Mouse (Mus musculus): ENCODE measurements around the gene Klk13. TPM values are rescaled to one million over a fixed set of nuclear protein-coding genes. Genes with fewer than 3 reads are reported as not detected.
A peak's percentile ranks its signal among the peaks of the same experiment; 100 is the strongest.
"Not testable (repeated sequence)": the region's sequence is repeated elsewhere in the genome, so short reads cannot be mapped to it uniquely, and the experiment has no call there.

Gene Klk13
- polyA plus RNA-seq, 1 experiment from 2014 or later = 3.0 TPM

DNA sequence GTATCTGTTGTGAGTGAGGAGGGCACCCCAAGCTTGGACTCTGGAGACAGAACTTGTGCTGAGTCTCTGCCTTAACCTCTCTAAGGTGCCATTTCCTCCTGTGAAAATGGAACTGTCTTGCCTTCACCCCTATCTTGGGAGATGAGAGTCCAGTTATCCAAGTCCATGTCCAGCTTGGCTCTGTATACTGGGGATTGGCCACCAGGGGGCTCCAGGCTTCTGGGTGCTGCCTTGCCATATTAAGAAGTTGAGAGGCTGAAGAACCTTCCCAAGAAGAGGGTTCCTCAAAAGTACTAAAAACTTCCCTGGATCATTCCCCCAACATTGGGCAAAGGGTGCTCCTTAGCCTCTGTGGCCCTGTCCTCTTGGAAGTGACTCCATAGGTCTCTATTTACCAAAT lies 33.9 kb upstream of the Klk13 start:
- no peak overlapping the region for H3K4me2 ChIP-seq (ENCODE audit: low read depth, low read length)
- H3K27me3 ChIP-seq (replicated peaks; ENCODE audit: control insufficient read depth, insufficient read depth, low read length) = no peaks in the 10 kb centered on the region
- no peak for DNase-seq (ENCODE audit: low spot score)
- no peak overlapping the region for H3K9ac ChIP-seq (ENCODE audit: low read depth, low read length)
- peaks cover 44% of the 10 kb centered on the region for H3K36me3 ChIP-seq (ENCODE audit: control insufficient read depth, insufficient read depth, low read length)
- H3K27ac ChIP-seq (replicated peaks; ENCODE audit: low read depth, low read length) = no peak overlapping the region
- ATAC-seq (ENCODE audit: low read depth) = no peak
- peaks cover 16% of the 10 kb centered on the region; the same call in 1 of the 2 replicates for H3K9me3 ChIP-seq (ENCODE audit: control insufficient read depth, low read length)
- no peaks in the 10 kb centered on the region for H3K4me1 ChIP-seq (ENCODE audit: control insufficient read depth, insufficient read depth, low read length)
- no peak overlapping the region for H3K4me3 ChIP-seq (ENCODE audit: low read depth, low read length)

DNA sequence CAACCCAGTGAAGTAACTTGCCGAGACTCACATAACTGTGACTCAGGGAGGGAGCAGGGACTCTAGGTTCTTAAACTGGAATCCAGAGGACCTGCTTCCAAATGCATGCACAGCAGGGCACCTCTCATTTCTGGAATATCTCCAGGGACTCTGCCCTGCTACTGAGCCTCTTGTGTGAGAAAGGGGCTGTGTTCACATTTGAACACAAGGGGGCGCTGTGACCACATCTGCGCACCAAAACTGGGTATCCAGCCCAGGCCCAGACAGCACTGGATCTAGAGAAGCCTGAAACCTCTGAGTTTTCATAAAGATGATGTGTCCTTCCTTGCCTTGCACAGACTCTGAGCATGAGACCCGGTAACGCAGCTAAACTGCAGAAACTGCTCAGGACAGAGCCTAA lies 31.4 kb upstream of the Klk13 start:
- Histone ChIP-seq H3K4me3 (ENCODE audit: low read depth, low read length) (no peak overlapping the region), H3K4me2 (ENCODE audit: low read depth, low read length) (no peak overlapping the region), H3K36me3 (ENCODE audit: control insufficient read depth, insufficient read depth, low read length) (peaks cover 26% of the 10 kb centered on the region), H3K9ac (ENCODE audit: low read depth, low read length) (no peak overlapping the region), H3K9me3 (ENCODE audit: control insufficient read depth, low read length) (peaks cover 16% of the 10 kb centered on the region; the same call in 1 of the 2 replicates), H3K27ac (replicated peaks; ENCODE audit: low read depth, low read length) (no peak overlapping the region), H3K4me1 (ENCODE audit: control insufficient read depth, insufficient read depth, low read length) (no peaks in the 10 kb centered on the region), H3K27me3 (replicated peaks; ENCODE audit: control insufficient read depth, insufficient read depth, low read length) (no peaks in the 10 kb centered on the region)
- ATAC-seq (ENCODE audit: low read depth) (0 out of 2 replicates have a peak, but pooled peaks have one; percentile 26), DNase-seq (ENCODE audit: low spot score) (peak; percentile 38)
- WGBS = 21% methylated on average over 5 of the region's 5 CpGs

DNA sequence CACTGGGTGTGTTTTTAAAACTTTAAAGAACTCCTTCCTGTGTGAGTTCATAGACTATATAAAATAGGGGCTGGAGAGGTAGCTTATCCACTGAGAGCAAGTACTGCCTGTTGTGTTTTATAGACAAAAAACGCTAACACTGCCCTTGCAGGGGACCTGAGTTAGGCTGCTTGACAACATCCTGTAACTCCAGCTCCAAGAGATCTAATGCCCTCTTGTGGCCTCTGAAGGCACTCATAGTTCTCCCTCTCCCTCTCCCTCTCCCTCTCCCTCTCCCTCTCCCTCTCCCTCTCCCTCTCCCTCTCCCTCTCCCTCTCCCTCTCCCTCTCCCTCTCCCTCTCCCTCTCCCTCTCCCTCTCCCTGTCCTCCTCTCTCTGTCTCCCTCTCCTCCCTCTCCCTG lies 29.9 kb upstream of the Klk13 start:
- H3K27me3 ChIP-seq (replicated peaks; ENCODE audit: control insufficient read depth, insufficient read depth, low read length); H3K4me1 ChIP-seq (ENCODE audit: control insufficient read depth, insufficient read depth, low read length); H3K9ac ChIP-seq (ENCODE audit: low read depth, low read length); H3K27ac ChIP-seq (replicated peaks; ENCODE audit: low read depth, low read length); H3K9me3 ChIP-seq (ENCODE audit: control insufficient read depth, low read length); H3K4me2 ChIP-seq (ENCODE audit: low read depth, low read length); ATAC-seq (ENCODE audit: low read depth); H3K4me3 ChIP-seq (ENCODE audit: low read depth, low read length): not testable (repeated sequence)
- WGBS = 11% methylated on average over 1 of the region's 1 CpGs
- DNase-seq (ENCODE audit: low spot score) = peak; percentile 22
- peaks cover 10% of the 10 kb centered on the region for H3K36me3 ChIP-seq (ENCODE audit: control insufficient read depth, insufficient read depth, low read length)

DNA sequence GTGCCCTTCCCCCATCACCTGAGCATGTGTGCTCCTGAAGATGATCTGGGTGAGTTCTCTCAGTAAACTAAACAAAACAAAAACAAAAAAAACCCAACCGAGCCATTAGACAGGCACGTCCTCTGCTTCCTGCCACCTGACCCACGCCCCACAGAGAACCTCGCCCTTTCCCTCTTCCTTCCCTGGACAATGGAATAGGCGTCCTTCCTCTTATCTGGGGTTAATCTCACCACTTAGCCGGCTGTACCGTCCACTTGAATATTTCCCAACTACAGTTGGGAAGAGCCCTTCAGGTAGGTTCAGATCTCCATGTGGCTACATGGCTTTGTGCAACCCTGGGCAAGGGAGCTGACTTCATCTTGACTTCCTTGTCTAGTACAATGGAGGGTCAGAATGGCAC lies 27.3 kb upstream of the Klk13 start:
- DNase-seq (ENCODE audit: low spot score) (no peak), ATAC-seq (ENCODE audit: low read depth) (no peak)
- Histone ChIP-seq H3K36me3 (ENCODE audit: control insufficient read depth, insufficient read depth, low read length) (no peaks in the 10 kb centered on the region), H3K4me2 (ENCODE audit: low read depth, low read length) (no peak overlapping the region), H3K4me1 (ENCODE audit: control insufficient read depth, insufficient read depth, low read length) (no peaks in the 10 kb centered on the region), H3K9ac (ENCODE audit: low read depth, low read length) (no peak overlapping the region), H3K9me3 (ENCODE audit: control insufficient read depth, low read length) (no peaks in the 10 kb centered on the region), H3K27me3 (replicated peaks; ENCODE audit: control insufficient read depth, insufficient read depth, low read length) (no peaks in the 10 kb centered on the region), H3K27ac (replicated peaks; ENCODE audit: low read depth, low read length) (no peak overlapping the region), H3K4me3 (ENCODE audit: low read depth, low read length) (no peak overlapping the region)
- 66% methylated on average over 7 of the region's 7 CpGs for WGBS

DNA sequence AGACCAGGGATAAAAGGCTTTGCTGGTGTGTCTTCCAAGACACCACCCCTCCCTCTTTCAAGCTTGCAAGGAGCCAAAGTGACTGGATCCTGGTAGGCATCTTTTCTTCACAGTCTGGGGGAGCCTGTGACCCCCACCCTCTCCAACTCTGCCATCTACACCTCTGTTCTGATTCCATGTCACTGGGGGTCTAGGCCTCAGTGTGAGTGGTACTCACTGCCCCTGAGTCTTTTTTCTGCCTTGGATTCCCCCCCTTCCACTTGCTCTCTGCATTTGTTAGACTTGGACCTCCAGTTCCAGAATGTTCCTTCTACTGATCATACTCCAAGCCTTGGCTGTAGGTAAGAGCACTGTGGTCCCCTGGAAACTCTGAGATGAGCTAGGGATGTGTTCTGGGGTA lies 22.2 kb upstream of the Klk13 start, which contains the start of gene Klk14:
Gene Klk14 (plus strand): TSS at position 301 of the 400 bp plus-strand sequence.
- Histone ChIP-seq H3K4me2 (ENCODE audit: low read depth, low read length) (no peak within 1 kb of the TSS), H3K27me3 (replicated peaks; ENCODE audit: control insufficient read depth, insufficient read depth, low read length) (no peaks in the 10 kb centered on the region), H3K4me1 (ENCODE audit: control insufficient read depth, insufficient read depth, low read length) (no peaks in the 10 kb centered on the region), H3K36me3 (ENCODE audit: control insufficient read depth, insufficient read depth, low read length) (no peaks in the 10 kb centered on the region), H3K4me3 (ENCODE audit: low read depth, low read length) (no peak within 1 kb of the TSS), H3K9ac (ENCODE audit: low read depth, low read length) (no peak within 1 kb of the TSS), H3K27ac (replicated peaks; ENCODE audit: low read depth, low read length) (no peak within 1 kb of the TSS), H3K9me3 (ENCODE audit: control insufficient read depth, low read length) (no peaks in the 10 kb centered on the region)
- DNase-seq (ENCODE audit: low spot score) (no peak), ATAC-seq (ENCODE audit: low read depth) (no peak)

DNA sequence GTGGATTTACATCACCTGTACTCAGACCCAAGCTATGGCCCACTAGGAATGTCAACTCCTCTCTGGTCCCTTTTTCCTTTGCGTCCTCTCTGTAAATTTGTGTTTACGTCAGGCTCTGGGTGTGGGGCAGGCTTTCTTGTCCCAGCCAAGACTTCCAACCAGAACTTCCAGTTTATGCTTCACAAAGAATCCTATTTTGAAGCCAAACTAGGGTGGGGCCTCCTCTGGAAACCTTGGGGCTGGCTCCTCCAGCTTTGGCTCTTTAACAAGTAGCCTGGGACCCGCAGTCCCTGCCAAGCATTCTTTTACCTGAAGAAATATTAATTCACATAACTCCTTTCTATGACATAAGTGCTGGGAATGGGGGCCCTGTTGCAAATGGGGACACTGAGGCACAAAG lies 2.3 kb upstream of the Klk13 start:
- no peaks in the 10 kb centered on the region for H3K27me3 ChIP-seq (replicated peaks; ENCODE audit: control insufficient read depth, insufficient read depth, low read length)
- H3K4me1 ChIP-seq (ENCODE audit: control insufficient read depth, insufficient read depth, low read length) = 0 out of 2 replicates have a peak, but pooled peaks cover 6% of the 10 kb centered on the region
- no peak overlapping the region for H3K4me3 ChIP-seq (ENCODE audit: low read depth, low read length)
- H3K4me2 ChIP-seq (ENCODE audit: low read depth, low read length) = no peak overlapping the region
- no peaks in the 10 kb centered on the region for H3K36me3 ChIP-seq (ENCODE audit: control insufficient read depth, insufficient read depth, low read length)
- WGBS = 80% methylated on average over 3 of the region's 3 CpGs
- H3K27ac ChIP-seq (replicated peaks; ENCODE audit: low read depth, low read length) = no peak overlapping the region
- H3K9ac ChIP-seq (ENCODE audit: low read depth, low read length) = no peak overlapping the region
- ATAC-seq (ENCODE audit: low read depth) = no peak
- H3K9me3 ChIP-seq (ENCODE audit: control insufficient read depth, low read length) = no peaks in the 10 kb centered on the region
- DNase-seq (ENCODE audit: low spot score) = no peak

DNA sequence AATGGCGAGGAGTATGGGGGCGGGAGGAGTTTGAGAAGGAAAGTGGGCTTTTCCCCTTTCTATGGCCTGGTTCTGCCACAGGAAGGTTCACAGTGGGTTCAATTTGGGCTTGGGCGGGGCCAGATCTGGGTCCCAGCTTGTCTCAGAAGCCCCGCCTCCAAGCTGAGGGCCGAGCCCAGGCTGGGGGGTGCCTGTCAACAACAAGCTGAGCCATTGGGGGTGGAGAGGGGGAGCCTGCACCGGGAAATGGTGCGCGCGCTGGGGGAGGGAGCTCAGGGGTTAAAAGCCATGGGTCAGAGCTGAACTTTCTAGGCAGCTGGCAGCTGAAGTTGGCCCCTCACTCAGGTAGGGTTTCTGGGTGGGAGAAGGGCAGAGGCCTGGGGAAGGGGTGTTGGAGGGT lies 550 bp downstream of the Klk13 start:
- DNase-seq (ENCODE audit: low spot score) = peak; percentile 14
- WGBS = 7% methylated on average over 9 of the region's 9 CpGs
- no peak overlapping the region; the same call in 1 of the 2 replicates for H3K9ac ChIP-seq (ENCODE audit: low read depth, low read length)
- 0 out of 2 replicates have a peak, but pooled peaks cover 6% of the 10 kb centered on the region for H3K4me1 ChIP-seq (ENCODE audit: control insufficient read depth, insufficient read depth, low read length)
- H3K27ac ChIP-seq (replicated peaks; ENCODE audit: low read depth, low read length) = no peak overlapping the region
- no peaks in the 10 kb centered on the region for H3K9me3 ChIP-seq (ENCODE audit: control insufficient read depth, low read length)
- ATAC-seq (ENCODE audit: low read depth) = no peak
- H3K4me3 ChIP-seq (ENCODE audit: low read depth, low read length) = no peak overlapping the region
- H3K36me3 ChIP-seq (ENCODE audit: control insufficient read depth, insufficient read depth, low read length) = no peaks in the 10 kb centered on the region
- peak overlapping the region; percentile 40 for H3K4me2 ChIP-seq (ENCODE audit: low read depth, low read length)
- H3K27me3 ChIP-seq (replicated peaks; ENCODE audit: control insufficient read depth, insufficient read depth, low read length) = no peaks in the 10 kb centered on the region

DNA sequence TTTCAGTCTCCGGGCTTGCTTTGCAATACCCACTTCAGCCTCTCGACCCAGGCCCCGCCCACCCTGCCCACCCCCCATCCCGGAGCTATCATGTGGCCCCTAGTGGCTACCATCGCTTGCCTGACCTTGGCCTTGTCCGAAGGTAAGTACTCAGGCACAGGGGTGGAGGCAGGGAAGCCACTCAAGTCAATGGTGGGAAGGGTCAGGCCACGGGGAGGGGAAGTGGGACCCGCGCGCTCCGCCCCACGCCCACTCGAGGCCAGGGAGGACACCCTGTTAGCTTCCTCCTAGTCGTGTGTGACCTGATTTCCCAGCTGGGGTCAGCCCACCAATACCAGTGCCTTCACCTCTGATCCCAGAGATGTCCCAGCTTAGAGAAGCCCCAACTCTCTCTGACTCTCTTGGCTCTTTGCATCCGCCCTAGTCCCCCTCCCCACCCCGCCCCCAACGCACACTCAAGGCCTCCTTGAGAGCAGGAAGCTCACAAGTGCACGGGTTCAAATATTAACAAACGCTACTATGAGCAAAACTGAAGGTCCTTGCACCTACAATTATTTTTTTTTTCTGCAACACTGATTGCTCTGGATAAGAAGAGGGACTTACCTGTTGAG lies 1.5 kb downstream of the Klk13 start:
- DNase-seq (ENCODE audit: low spot score) = no peak

DNA sequence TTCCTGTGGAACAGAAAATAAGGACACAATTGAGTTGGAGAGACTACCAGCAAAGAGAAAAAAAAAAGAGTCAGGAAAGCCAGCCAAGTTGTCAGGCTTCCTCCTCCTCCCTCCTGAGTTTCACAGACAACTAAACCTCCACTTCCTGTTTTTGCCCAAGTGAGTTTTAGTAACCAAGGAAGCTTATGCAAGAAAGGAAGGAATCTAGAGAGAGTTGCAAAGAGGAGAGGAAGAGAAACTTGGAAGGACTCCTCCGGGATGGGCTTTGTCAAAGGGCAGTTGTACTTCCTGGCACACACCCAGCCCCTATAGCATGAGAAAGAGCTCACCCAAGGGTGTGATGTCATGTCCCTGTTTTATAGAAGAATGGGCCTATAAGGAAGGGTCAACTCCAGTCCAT lies 35.4 kb downstream of the Klk13 start:
- WGBS = 65% methylated on average over 1 of the region's 1 CpGs
- ATAC-seq (ENCODE audit: low read depth) (no peak), DNase-seq (ENCODE audit: low spot score) (peak; percentile 5)
- Histone ChIP-seq H3K36me3 (ENCODE audit: control insufficient read depth, insufficient read depth, low read length) (no peaks in the 10 kb centered on the region), H3K9me3 (ENCODE audit: control insufficient read depth, low read length) (no peaks in the 10 kb centered on the region), H3K4me3 (ENCODE audit: low read depth, low read length) (no peak overlapping the region), H3K9ac (ENCODE audit: low read depth, low read length) (no peak overlapping the region), H3K4me2 (ENCODE audit: low read depth, low read length) (no peak overlapping the region), H3K4me1 (ENCODE audit: control insufficient read depth, insufficient read depth, low read length) (no peaks in the 10 kb centered on the region), H3K27me3 (replicated peaks; ENCODE audit: control insufficient read depth, insufficient read depth, low read length) (no peaks in the 10 kb centered on the region), H3K27ac (replicated peaks; ENCODE audit: low read depth, low read length) (no peak overlapping the region)

More for the DNA sequence above, 1.5 kb downstream of the Klk13 start:
- no peak overlapping the region for H3K9ac ChIP-seq (ENCODE audit: low read depth, low read length)
- H3K9me3 ChIP-seq (ENCODE audit: control insufficient read depth, low read length) = no peaks in the 10 kb centered on the region
- peak overlapping the region; percentile 40 for H3K4me2 ChIP-seq (ENCODE audit: low read depth, low read length)
- 6% methylated on average over 18 of the region's 19 CpGs for WGBS
- H3K36me3 ChIP-seq (ENCODE audit: control insufficient read depth, insufficient read depth, low read length) = no peaks in the 10 kb centered on the region
- no peak overlapping the region for H3K27ac ChIP-seq (replicated peaks; ENCODE audit: low read depth, low read length)
- H3K4me3 ChIP-seq (ENCODE audit: low read depth, low read length) = 0 out of 2 replicates have a peak overlapping the region, but pooled peaks have one; percentile 8
- no peaks in the 10 kb centered on the region for H3K27me3 ChIP-seq (replicated peaks; ENCODE audit: control insufficient read depth, insufficient read depth, low read length)
- no peak for ATAC-seq (ENCODE audit: low read depth)
- H3K4me1 ChIP-seq (ENCODE audit: control insufficient read depth, insufficient read depth, low read length) = 0 out of 2 replicates have a peak, but pooled peaks cover 6% of the 10 kb centered on the region
